Mouse (Mus musculus): ENCODE measurements around the gene Rtbdn.

DNA sequence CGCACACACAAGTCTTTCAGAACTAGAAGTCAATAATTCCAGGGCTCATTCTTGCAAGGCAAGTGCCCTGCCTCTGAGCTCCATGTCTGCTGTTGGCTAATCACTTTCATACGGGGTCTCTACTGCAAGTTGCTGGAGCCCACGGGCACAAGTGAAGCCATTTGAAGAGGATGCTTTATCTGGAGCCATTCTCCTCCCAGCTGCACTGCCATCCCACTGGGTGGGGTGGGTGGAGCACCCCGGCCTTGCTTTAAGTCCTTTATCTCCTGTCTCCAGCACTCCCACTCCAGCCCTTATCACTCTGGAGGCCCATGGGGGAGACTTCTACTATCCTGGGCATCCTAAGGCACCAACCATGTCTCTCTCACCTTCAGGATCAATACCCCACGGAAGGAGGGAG lies 24.1 kb downstream of the Rtbdn start:
- TF ChIP-seq ZNF384 (IDR thresholded peaks at IDR 0.05; ENCODE audit: low read depth, low read length) = no peak
- TF ChIP-seq ZC3H11A (IDR thresholded peaks at IDR 0.05; ENCODE audit: borderline replicate concordance, low read depth, low read length) = no peak
- TF ChIP-seq HCFC1 (IDR thresholded peaks at IDR 0.05; ENCODE audit: borderline replicate concordance, insufficient read depth, low read length) = no peak
- TF ChIP-seq MAFK (IDR thresholded peaks at IDR 0.05; ENCODE audit: insufficient read depth, low read depth, low read length) = no peak
- TF ChIP-seq CHD2 (IDR thresholded peaks at IDR 0.05; ENCODE audit: low read depth, low read length) = no peak

All from ES-E14 (cell line).